13 mouse cellular contexts compared by ENCODE assay signal in genomic region chr16:89909393-89910068, GRCm38 (mm10).
DNase-seq lines count a peak whose midpoint lies in the region; ATAC-seq and TF ChIP-seq lines count a peak whose summit lies in the region.
"Had no signal": no experiment of that assay in that cellular context is flagged by ENCODE, and none has a peak within 500 bp of the region (broad histone marks: within the 10 kb centered on the region; RNA-seq: fewer than 3 reads in every experiment).

No protein-coding gene starts in this region.

- no peak overlapping the region for H3K27ac ChIP-seq in heart, postnatal 0 days (ENCODE audit: low read depth)
- peak overlapping the region; percentile 57; the same call in 1 of the 2 replicates for H3K27ac ChIP-seq in hindbrain, embryonic 14.5 days
- H3K27ac ChIP-seq: liver, embryonic 14.5 days; macrophage; stomach, embryonic 15.5 days had no signal

- DNase-seq in heart, postnatal 0 days (ENCODE audit: low spot score): no peak
- DNase-seq in heart, postnatal 25 days (ENCODE audit: low spot score): no peak
- DNase-seq in brain, adult 2 months (ENCODE audit: low read depth, low spot score): peak; percentile 79
- DNase-seq in brain, embryonic 14.5 days (ENCODE audit: low read depth): peak; percentile 82
- DNase-seq in hindbrain, embryonic 14.5 days (ENCODE audit: low spot score): no peak
- DNase-seq in thymus, postnatal 14 days: no peak
- no peak for DNase-seq in kidney, postnatal 10 days
- DNase-seq in B cell, adult 2 months: no peak
- DNase-seq: heart, postnatal 36 days; kidney, postnatal 25 days had no signal

- 70% methylated on average over 26 of the region's 26 CpGs for WGBS in heart, postnatal 0 days
- WGBS in hindbrain, embryonic 14.5 days: 47% methylated on average over 26 of the region's 26 CpGs

- no peaks in the 10 kb centered on the region for H3K36me3 ChIP-seq in heart, postnatal 0 days (replicated peaks; ENCODE audit: control insufficient read depth, insufficient read depth, low read length)
- H3K36me3 ChIP-seq in hindbrain, embryonic 14.5 days (replicated peaks; ENCODE audit: control insufficient read depth, insufficient read depth): no peaks in the 10 kb centered on the region
- H3K36me3 ChIP-seq: stomach, embryonic 15.5 days had no signal

- no peaks in the 10 kb centered on the region for H3K9me3 ChIP-seq in heart, postnatal 0 days (replicated peaks; ENCODE audit: control insufficient read depth, low read length)
- H3K9me3 ChIP-seq in hindbrain, embryonic 14.5 days (ENCODE audit: control insufficient read depth, low read length): no peaks in the 10 kb centered on the region
- H3K9me3 ChIP-seq: stomach, embryonic 15.5 days had no signal

- 0 out of 2 replicates have a peak, but pooled peaks cover 3% of the 10 kb centered on the region for H3K4me1 ChIP-seq in heart, postnatal 0 days (ENCODE audit: control insufficient read depth, insufficient read depth)
- peaks cover 17% of the 10 kb centered on the region for H3K4me1 ChIP-seq in hindbrain, embryonic 14.5 days (replicated peaks; ENCODE audit: control insufficient read depth, insufficient read depth, low read length)

- no peak overlapping the region for H3K4me3 ChIP-seq in heart, postnatal 0 days (ENCODE audit: low read depth, low read length)
- H3K4me3 ChIP-seq in hindbrain, embryonic 14.5 days (replicated peaks; ENCODE audit: low read length): no peak overlapping the region
- H3K4me3 ChIP-seq: stomach, embryonic 15.5 days had no signal

- no peak for TF ChIP-seq POLR2A in brain, embryonic 14.5 days (IDR thresholded peaks at IDR 0.05; ENCODE audit: borderline replicate concordance, extremely low read depth, insufficient read depth, insufficient read length, poor library complexity, severe bottlenecking)

- ATAC-seq in heart, postnatal 0 days (ENCODE audit: insufficient read depth, low read depth): no peak
- ATAC-seq in hindbrain, embryonic 14.5 days (ENCODE audit: low FRiP score): no peak

- H3K27me3 ChIP-seq in heart, postnatal 0 days (ENCODE audit: control insufficient read depth, insufficient read depth, low read length): no peaks in the 10 kb centered on the region
- no peaks in the 10 kb centered on the region for H3K27me3 ChIP-seq in hindbrain, embryonic 14.5 days (ENCODE audit: control insufficient read depth, insufficient read depth, low read length)
- H3K27me3 ChIP-seq: stomach, embryonic 15.5 days had no signal

- H3K9ac ChIP-seq in heart, postnatal 0 days (replicated peaks; ENCODE audit: low read depth, low read length): no peak overlapping the region
- H3K9ac ChIP-seq in hindbrain, embryonic 14.5 days: peak overlapping the region; percentile 24; the same call in 1 of the 2 replicates
- H3K9ac ChIP-seq: liver, embryonic 14.5 days; stomach, embryonic 15.5 days had no signal

- no peak for TF ChIP-seq EP300 in heart, postnatal 0 days (IDR thresholded peaks at IDR 0.05; ENCODE audit: low read depth)

- peak overlapping the region; percentile 30; the same call in 1 of the 2 replicates for H3K4me2 ChIP-seq in heart, postnatal 0 days (ENCODE audit: low read depth, low read length)
- peak overlapping the region; percentile 30 for H3K4me2 ChIP-seq in hindbrain, embryonic 14.5 days (replicated peaks)
- H3K4me2 ChIP-seq: stomach, embryonic 15.5 days had no signal

- TF ChIP-seq CTCF in heart, postnatal 0 days (IDR thresholded peaks at IDR 0.05; ENCODE audit: low read depth): no peak
- no peak for TF ChIP-seq CTCF in brain, embryonic 14.5 days (IDR thresholded peaks at IDR 0.05; ENCODE audit: borderline replicate concordance, extremely low read depth, insufficient read depth, insufficient read length)

- intact Hi-C loops in heart, postnatal 25 days (cut with DNase I): no loop called here

Comparison
In these comparisons a context has a peak if more than half of its experiments do, and no peak if none do; other contexts are left out.
1. DNase-seq: peak in brain, adult 2 months (single experiment) and brain, embryonic 14.5 days (single experiment); none in heart, postnatal 0 days (single experiment), heart, postnatal 25 days (single experiment), hindbrain, embryonic 14.5 days (single experiment), thymus, postnatal 14 days (single experiment), kidney, postnatal 10 days (single experiment) and B cell, adult 2 months (0 of 2).